Mouse (Mus musculus): ENCODE measurements around the gene Fgf7. TPM values are rescaled to one million over a fixed set of nuclear protein-coding genes. Genes with fewer than 3 reads are reported as not detected.

Fgf7 gene
- total RNA-seq, 1 experiment from 2014 or later: 0.78 TPM

DNA sequence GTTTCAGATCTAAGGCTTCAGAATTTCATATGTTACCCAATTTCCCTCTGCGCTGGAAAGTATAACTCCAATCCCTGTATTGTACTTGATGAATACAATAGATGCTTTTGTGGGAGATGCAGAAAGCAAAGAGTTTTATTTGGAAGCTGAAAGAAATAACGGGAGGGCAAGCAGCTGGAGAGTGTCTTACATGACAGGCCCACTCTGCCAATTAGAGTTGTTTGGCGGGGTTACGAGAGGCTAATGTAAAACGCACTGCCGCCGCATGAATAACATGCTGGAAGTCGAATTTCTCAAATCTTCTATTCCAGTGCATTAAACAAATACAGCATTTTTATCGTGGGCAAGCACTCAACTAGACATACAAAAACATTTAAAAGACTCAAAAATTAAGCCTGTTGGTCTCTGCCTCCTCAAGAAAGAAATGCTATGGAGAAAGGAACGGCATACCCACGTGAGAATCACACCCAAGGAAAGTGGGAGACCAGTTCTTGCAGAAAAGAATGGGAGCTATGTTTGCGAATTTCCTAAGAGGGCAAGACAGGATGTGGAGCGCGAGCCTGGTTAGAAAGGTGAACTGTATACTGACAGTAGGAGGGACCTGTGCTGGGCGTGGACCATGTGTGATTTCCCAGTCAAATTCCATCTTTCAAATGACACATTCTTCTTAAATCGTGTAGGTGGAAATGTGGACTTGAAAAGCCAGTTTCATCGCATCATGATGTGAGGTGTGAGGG lies 26.7 kb downstream of the Fgf7 start:
- no peak for DNase-seq

DNA sequence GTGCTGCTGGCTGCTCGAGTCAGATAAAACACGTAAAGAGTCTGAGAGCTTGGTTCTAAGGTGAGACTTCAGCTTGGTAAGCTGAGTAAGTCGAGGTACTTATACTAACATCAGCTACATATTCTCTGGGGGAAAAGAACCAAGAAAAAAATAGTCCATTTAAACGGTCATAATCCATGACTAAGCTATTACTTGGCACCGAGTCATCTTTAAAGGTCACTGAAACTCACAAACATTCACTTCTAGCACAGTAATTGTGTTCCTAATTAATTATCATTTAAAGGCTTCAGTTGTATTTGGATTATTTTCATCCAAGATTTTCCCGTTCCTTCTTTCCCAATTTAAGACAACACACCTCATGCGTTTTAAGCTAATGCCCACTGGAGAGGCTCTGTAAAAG lies 28.4 kb downstream of the Fgf7 start:
- no peak for DNase-seq

GRCm38 (mm10) chr2:126064814-126065213 lies 30.4 kb downstream of the Fgf7 start:
- DNase-seq: no peak

DNA sequence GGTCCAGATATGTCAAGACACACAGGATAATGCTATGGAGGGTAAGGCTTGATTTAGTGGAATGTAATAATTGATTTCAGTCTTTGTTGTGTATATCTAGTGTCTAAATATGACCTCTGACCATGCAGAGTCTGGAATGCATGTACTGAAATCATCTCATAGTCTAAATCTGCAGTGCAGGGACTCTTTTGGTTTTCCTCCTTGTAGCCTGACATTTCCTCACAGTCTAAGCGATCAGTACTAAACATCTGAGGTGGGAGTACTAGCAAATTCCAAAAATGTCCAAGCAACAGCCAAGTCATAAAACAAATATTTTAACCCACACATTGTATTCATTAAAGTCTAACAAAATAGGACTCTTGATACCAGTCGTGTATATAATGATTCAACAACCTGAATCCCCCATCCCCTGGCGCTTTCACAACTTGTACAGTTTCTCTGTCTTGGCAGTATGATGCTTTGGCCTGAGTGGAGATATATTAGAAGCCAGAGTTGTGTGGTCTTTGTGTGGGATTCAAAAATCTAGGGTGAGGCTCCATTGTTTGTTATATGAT lies 30.9 kb downstream of the Fgf7 start:
- no peak for DNase-seq

GRCm38 (mm10) chr2:126069740-126070139 lies 35.3 kb downstream of the Fgf7 start:
- DNase-seq: no peak

- DNase-seq: no peak
Observed at GRCm38 (mm10) chr2:126073744-126074143, 39.3 kb downstream of the Fgf7 start.

GRCm38 (mm10) chr2:126076506-126076905 lies 42.0 kb downstream of the Fgf7 start:
- no peak for DNase-seq

GRCm38 (mm10) chr2:126079086-126079485 lies 44.6 kb downstream of the Fgf7 start:
- no peak for DNase-seq

- DNase-seq: no peak
Observed at GRCm38 (mm10) chr2:126084326-126084725, 49.9 kb downstream of the Fgf7 start.

- no peak for DNase-seq
Observed at GRCm38 (mm10) chr2:126086187-126086586, 51.7 kb downstream of the Fgf7 start.

DNA sequence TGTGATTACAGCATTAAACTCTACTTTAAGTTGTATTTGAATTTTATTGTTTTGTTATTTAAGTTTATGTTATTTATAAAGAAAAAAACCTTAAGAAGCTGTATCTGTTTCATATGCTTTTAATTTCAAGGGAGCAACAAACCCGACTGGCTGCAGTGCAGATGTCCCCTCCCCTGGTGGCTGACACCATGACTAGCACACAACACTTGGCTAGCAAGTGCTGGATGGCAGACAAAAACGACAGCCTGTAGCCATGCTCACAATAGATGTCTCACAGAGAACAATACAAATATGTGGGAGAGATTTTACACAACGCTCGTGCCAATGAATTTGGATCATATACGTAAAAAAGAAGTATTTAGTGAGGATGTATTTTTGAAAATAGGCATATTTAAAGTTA lies 56.0 kb downstream of the Fgf7 start:
- DNase-seq: no peak

DNA sequence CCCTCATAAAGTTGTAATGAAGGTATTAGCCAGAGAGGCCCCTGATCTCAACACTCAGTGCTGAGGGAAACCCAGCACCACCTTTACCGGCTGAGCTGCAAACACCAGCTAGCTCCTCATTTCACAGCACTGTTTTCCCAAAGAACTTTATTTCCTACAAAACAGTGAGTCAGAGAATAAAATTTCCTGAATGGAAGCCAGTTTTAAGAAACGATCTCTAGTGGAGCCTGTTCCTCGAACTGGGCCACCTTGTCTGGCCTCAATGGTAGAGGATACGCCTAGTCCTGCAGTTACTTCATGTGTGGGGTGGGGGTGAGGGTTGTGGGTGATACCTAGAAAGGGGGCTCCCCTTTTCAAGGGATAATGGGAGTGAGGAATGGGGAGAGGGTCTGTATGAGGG lies 60.2 kb downstream of the Fgf7 start:
- no peak for DNase-seq

Other genes with a start within 250 kb of the Fgf7 start
- 45.1 and 48.4 TPM in 2 replicates for gene Galk2, start 175.5 kb upstream of the Fgf7 start, total RNA-seq (2021)
- 128 and 137 TPM in 2 replicates for gene Cops2, start 175.5 kb upstream of the Fgf7 start, total RNA-seq (2021)
- not detected in 2 replicates for gene Fam227b, start 117.3 kb downstream of the Fgf7 start, total RNA-seq (2021)
- 10.4 and 12.5 TPM in 2 replicates for gene Dtwd1, start 117.5 kb downstream of the Fgf7 start, total RNA-seq (2021)
- not detected in 2 replicates for gene Gm17555, start 180.4 kb downstream of the Fgf7 start, total RNA-seq (2021)